Mouse (Mus musculus) c-Kit-negative CD71-positive TER-119-positive erythroid progenitor cells, embryonic 14.5 days (primary cell): Measurements from ENCODE around the gene Cntnap5a.

Experiments used
- DNase-seq: peaks from one replicate; pipeline ENCODE4 v3.0.0-alpha.2; 2013; ENCODE audit warnings: low read depth, low spot score

The Cntnap5a gene

GRCm38 (mm10) chr1:115684518-115685368 lies at the start of gene Cntnap5a:
Gene Cntnap5a (plus strand): TSS chr1:115684756.
- DNase-seq, result no peak

- no peak for DNase-seq
These were observed 37.6 kb upstream of the Cntnap5a start for GRCm38 (mm10) chr1:115646921-115647320.

- no peak for DNase-seq
These were observed 26.1 kb upstream of the Cntnap5a start for GRCm38 (mm10) chr1:115658343-115659064.

GRCm38 (mm10) chr1:115686494-115686893 lies 1.9 kb downstream of the Cntnap5a start:
- no peak for DNase-seq

- DNase-seq, result no peak
These were observed 15.2 kb downstream of the Cntnap5a start for GRCm38 (mm10) chr1:115699798-115700197.

GRCm38 (mm10) chr1:115742556-115742955 lies 58.0 kb downstream of the Cntnap5a start:
- DNase-seq, result no peak

GRCm38 (mm10) chr1:115745569-115745968 lies 61.0 kb downstream of the Cntnap5a start:
- DNase-seq, result no peak

- no peak for DNase-seq
These were observed 100.2 kb downstream of the Cntnap5a start for GRCm38 (mm10) chr1:115784737-115785136.

GRCm38 (mm10) chr1:115842591-115842990 lies 158.0 kb downstream of the Cntnap5a start:
- DNase-seq, result no peak

- no peak for DNase-seq
These were observed 163.0 kb downstream of the Cntnap5a start for GRCm38 (mm10) chr1:115847605-115848004.

GRCm38 (mm10) chr1:115852206-115852605 lies 167.7 kb downstream of the Cntnap5a start:
- DNase-seq, result no peak

- DNase-seq, result no peak
These were observed 233.8 kb downstream of the Cntnap5a start for GRCm38 (mm10) chr1:115918396-115918795.

GRCm38 (mm10) chr1:115925953-115926665 lies 241.6 kb downstream of the Cntnap5a start:
- DNase-seq, result no peak

GRCm38 (mm10) chr1:115932045-115932444 lies 247.5 kb downstream of the Cntnap5a start:
- DNase-seq, result no peak

- DNase-seq, result no peak
These were observed 261.3 kb downstream of the Cntnap5a start for GRCm38 (mm10) chr1:115945892-115946291.

- DNase-seq, result no peak
These were observed 272.0 kb downstream of the Cntnap5a start for GRCm38 (mm10) chr1:115956528-115956927.

- no peak for DNase-seq
These were observed 280.5 kb downstream of the Cntnap5a start for GRCm38 (mm10) chr1:115964993-115965575.

GRCm38 (mm10) chr1:115990204-115990603 lies 305.6 kb downstream of the Cntnap5a start:
- no peak for DNase-seq

GRCm38 (mm10) chr1:116015768-116016167 lies 331.2 kb downstream of the Cntnap5a start:
- DNase-seq, result no peak

- DNase-seq, result no peak
These were observed 345.1 kb downstream of the Cntnap5a start for GRCm38 (mm10) chr1:116029653-116030052.

GRCm38 (mm10) chr1:116035897-116036296 lies 351.3 kb downstream of the Cntnap5a start:
- no peak for DNase-seq

GRCm38 (mm10) chr1:116036894-116037293 lies 352.3 kb downstream of the Cntnap5a start:
- DNase-seq, result no peak
